Mouse (Mus musculus) kidney, adult 18-20 months (tissue): Measurements from ENCODE around the gene Polr2c.
"Not testable (repeated sequence)": the region's sequence is repeated elsewhere in the genome, so short reads cannot be mapped to it uniquely, and the experiment has no call there.

ENCODE experiments used
- DNase-seq: peaks from one replicate; pipeline ENCODE4 v3.0.0; 2021

Gene Polr2c

GRCm38 (mm10) chr8:94857346-94858173 lies at the start of gene Polr2c:
TSS of gene Polr2c (plus strand) at chr8:94857450.
- peak; percentile 90 for DNase-seq

- DNase-seq, result peak; percentile 39
Observed at GRCm38 (mm10) chr8:94807506-94807905, 49.7 kb upstream of the Polr2c start.

DNA sequence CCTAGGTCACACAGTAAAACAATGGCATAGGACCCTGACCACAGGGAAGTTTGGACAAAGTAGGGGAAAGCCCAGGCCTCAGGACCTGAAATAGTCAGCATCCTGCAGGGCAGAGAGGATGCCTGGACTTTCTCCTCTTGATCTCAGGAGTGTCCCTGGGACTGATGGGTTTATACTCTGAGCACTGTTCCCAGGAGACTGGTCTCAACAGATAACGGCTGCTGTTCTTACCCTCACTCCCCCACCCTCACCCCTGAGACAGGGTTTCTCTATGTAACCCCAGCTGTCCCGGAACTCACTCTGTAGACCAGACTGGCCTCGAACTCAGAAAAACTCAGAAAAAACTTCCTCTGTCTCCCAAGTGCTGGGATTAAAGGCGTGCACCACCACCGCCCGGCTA lies 48.9 kb upstream of the Polr2c start:
- no peak for DNase-seq

GRCm38 (mm10) chr8:94810153-94810552 lies 47.1 kb upstream of the Polr2c start, which contains the start of gene Ccl17:
TSS of gene Ccl17 (plus strand) at chr8:94810453.
- no peak for DNase-seq

DNA sequence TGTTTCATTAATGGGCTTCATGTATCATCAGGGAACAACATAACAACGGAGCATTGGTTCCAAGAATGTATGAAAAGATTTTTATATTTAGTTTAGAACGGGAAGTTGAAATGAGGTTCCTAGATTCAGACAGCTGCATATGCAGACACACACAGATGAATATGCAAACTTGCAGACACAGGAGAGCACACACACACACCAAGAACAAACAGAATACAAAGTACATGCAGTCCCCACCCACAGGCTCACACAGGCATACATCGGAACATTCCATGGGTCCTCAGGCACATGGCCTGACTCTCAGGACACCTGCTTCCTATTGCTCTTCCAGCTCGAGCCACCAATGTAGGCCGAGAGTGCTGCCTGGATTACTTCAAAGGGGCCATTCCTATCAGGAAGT lies 46.4 kb upstream of the Polr2c start:
- DNase-seq, result no peak

DNA sequence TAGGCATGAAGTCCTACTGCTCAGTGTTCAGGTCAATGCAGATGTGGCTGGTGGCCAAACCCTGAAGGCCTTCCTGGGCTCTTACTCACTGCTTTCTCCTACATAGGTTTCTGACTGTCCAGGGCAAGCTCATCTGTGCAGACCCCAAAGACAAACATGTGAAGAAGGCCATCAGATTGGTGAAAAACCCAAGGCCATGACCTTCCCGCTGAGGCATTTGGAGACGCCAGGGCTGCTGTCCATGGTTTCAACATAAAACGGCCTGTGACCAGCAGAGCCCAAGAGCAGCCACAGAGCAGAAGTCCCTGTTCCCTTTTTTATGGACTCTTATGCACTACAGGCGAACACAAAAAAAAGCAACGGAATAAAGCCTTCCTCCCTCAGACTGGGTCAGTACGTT lies 45.6 kb upstream of the Polr2c start:
- DNase-seq, result no peak

GRCm38 (mm10) chr8:94812645-94813098 lies 44.6 kb upstream of the Polr2c start:
- DNase-seq, result peak; percentile 93

DNA sequence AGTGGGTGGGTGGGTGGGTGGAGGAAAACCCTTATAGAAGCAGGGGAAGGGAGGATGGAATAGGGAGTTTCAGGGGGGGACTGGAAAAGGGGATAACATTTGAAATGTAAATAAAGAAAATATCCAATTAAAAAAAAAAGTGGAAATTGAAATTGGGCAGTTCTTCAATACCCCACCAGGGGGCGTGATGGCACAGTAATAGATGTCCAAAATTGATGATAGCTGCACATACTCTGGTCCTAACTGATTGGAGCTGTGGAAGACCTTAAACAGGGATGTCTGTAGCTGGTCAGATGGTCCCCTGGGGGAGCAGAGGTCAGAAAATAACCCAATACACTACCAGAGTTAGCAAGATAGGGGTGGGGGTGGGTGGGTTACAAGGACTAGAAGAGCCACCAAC lies 42.7 kb upstream of the Polr2c start:
- DNase-seq, result no peak

- DNase-seq, result no peak
Observed at GRCm38 (mm10) chr8:94817933-94818332, 39.3 kb upstream of the Polr2c start.

DNA sequence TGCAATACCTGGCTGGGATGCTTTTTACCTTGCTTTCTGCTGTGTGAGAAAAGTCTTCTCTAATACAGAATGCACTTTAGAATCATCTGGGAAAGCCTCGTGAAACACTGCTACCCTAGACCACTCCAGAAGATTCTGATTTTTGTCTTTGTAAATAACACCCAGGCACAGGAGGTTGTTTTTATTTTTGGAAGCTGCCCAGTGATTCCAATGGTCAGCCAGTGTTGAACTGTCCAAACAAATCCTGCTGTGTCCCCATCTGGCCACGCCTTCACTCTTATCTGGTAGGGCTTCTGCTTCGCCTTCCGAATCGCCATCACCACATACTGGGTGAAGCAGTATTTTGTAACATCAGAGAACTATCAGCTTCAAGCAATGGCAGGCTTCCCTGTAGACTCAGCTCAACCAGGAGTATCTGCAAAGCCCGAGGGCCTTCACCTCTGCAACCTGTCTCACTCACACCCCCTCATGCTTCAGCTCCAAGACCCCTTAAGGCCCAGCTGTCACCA lies 37.5 kb upstream of the Polr2c start:
- no peak for DNase-seq

DNA sequence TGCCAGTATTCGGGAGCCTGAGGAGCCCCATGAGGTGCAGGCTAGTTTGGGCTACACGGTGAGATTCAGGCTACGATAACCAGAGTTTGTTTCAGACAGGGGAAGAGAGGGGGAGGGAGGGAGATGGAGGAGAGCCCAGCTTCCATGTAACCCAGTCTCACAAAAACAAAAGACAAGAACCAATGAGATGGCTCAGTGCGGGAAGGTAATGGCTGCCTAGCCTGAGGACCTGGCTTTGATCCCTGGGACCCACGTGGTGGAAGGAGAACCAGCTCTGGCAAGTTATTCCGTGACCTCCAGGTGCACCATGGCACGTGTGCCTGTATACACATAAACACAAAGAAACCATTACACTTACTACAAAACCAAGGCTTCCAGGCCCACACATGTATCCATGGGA lies 36.7 kb upstream of the Polr2c start:
- peak; percentile 69 for DNase-seq

GRCm38 (mm10) chr8:94821381-94821780 lies 35.9 kb upstream of the Polr2c start:
- DNase-seq, result no peak

GRCm38 (mm10) chr8:94822637-94823560 lies 34.4 kb upstream of the Polr2c start:
- peak; percentile 75 for DNase-seq

DNA sequence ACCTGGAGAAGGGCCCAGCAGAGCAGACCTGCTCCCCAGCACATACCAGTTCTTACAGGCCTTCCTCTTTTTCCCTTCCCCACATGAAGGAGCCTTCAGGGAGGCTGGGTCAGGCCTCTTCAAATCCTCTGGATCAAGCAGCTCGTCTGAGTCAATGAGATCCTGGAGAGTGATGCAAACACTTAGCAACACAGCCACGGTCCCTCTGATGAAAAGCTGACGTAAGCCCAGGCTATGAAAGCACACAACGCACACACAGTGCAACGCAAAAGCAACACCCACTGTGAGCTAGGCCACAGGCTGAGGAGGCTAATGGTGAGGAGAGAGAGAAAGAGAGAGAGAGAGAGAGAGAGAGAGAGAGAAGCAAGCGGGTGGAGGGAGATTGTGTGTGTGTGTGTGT lies 32.1 kb upstream of the Polr2c start:
- no peak for DNase-seq

- DNase-seq, result no peak
Observed at GRCm38 (mm10) chr8:94826210-94826609, 31.0 kb upstream of the Polr2c start.

DNA sequence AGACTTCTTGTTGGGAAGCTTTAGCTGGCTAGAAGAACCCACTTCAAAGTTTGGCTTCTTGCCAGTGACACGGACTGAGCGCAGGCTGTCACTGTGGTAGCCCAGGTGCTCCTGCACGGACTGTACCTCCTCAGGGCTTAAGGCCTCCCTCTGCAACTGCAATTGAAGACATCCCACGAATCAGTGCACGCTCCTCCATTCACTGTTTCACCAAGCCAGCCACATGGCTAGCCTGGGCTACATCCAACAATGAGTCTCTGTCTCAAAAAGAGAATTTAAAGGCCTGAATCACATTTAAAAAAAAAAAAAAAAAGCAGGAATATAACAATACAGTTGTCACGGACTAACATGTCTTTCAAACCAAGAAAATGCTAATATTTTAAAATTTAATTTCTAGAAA lies 29.0 kb upstream of the Polr2c start:
- DNase-seq, result no peak

DNA sequence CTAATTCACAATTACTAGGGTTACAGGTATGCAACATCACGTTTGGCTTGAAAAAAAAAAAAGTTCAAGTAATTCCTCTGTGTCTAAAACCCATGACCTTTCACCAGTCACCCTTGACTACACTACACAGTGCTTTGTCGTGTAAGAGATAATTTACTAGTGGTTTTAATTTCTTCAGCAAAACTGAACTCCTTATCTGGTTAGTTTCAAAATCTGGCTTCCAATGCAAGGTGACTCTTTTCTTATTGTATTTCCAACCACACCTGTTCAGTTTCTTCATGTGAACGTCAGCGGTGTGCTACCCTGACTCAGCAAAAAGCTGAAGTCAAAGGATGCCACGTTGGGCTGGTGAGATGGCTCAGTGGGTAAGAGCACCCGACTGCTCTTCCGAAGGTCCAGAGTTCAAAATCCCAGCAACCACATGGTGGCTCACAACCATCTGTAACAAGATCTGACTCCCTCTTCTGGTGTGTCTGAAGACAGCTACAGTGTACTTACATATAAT lies 23.3 kb upstream of the Polr2c start:
- DNase-seq, result not testable (repeated sequence)

DNA sequence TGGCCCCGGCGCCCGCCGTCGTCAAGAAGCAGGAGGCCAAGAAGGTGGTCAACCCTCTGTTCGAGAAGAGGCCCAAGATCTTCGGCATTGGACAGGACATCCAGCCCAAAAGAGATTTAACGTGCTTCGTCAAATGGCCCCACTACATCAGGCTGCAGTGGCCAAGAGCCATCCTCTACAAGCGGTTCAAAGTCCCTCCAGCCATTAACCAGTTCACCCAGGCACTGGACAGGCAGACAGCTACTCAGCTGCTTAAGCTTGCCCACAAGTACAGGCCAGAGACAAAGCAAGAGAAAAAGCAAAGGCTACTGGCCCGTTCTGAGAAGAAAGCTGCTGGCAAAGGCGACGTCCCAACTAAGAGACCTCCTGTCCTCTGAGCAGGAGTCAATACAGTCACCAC lies 21.5 kb upstream of the Polr2c start:
- peak; percentile 17 for DNase-seq

DNA sequence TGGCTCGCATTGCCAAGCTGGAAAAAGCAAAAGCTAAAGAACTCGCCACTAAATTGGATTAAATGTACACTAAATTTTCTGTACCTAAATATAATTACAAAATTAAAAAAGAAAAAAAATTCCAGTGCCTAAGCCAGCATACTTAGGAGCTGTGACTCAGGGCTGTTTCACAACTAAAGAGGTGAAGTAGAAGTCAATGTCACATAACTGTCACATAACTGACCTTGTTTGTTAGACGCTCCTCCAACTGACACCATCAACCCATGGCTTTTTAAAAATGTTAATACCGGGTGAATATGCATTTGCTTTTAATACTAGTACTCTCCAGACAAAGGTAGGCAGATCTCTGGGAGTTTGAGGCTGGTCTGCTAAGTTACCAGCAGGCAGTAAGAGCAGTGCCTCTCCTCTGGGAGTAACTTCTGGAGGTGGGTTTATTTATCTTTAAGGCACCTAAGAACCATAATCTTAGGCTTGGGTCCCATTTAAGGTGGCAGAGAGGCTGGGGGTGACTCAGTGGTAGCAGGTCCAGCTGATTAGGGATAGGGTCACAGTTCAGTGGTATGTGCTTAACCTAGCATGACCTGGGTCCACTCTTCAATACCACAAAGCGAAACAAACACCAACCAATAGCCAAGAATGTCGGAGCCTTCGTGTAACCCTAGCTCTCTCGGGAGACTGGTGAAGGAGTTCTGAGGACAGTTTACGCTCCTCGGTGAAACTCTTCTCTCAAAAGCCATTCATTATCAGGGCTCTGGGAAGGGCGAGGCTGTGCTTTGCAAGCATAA lies 20.6 kb upstream of the Polr2c start:
- no peak for DNase-seq

GRCm38 (mm10) chr8:94837662-94838574 lies 19.3 kb upstream of the Polr2c start, which contains the start of the genes Coq9 and Ciapin1:
TSS of gene Coq9 (plus strand) at chr8:94838321.
TSS of gene Ciapin1 (minus strand) at chr8:94838358.
- peak; percentile 95 for DNase-seq

GRCm38 (mm10) chr8:94838600-94838999 lies 18.6 kb upstream of the Polr2c start:
- no peak for DNase-seq
